Mouse (Mus musculus) layer of hippocampus, adult 9-10 months (tissue): Measurements from ENCODE around the gene Vmn1r21.
"Not testable (repeated sequence)": the region's sequence is repeated elsewhere in the genome, so short reads cannot be mapped to it uniquely, and the experiment has no call there.

ENCODE experiments used
- DNase-seq: peaks from one replicate; pipeline ENCODE4 v3.0.0; 2022; ENCODE audit warnings: low spot score

Vmn1r21 gene

DNA sequence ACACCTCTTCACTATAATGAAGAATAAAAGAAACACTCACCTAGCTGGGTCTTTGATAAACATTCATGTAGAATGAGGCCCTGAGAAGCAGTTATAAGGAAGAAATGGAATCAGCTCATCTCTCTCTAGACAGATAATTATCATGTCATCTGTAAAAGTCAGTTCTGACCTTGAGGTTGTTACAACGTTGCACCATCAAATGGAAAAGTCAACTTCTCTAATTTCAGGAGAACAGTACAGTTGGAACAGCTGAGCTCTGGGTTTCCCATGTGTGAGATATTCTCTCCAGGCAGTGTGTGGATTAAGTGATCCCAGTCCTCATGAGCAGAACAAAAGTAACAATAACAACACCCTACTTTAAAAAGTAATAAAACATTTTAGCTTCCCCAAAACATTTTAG is at the start of gene Vmn1r21:
TSS of gene Vmn1r21 (minus strand) at position 58 of the 400 bp plus-strand sequence.
- no peak for DNase-seq

DNA sequence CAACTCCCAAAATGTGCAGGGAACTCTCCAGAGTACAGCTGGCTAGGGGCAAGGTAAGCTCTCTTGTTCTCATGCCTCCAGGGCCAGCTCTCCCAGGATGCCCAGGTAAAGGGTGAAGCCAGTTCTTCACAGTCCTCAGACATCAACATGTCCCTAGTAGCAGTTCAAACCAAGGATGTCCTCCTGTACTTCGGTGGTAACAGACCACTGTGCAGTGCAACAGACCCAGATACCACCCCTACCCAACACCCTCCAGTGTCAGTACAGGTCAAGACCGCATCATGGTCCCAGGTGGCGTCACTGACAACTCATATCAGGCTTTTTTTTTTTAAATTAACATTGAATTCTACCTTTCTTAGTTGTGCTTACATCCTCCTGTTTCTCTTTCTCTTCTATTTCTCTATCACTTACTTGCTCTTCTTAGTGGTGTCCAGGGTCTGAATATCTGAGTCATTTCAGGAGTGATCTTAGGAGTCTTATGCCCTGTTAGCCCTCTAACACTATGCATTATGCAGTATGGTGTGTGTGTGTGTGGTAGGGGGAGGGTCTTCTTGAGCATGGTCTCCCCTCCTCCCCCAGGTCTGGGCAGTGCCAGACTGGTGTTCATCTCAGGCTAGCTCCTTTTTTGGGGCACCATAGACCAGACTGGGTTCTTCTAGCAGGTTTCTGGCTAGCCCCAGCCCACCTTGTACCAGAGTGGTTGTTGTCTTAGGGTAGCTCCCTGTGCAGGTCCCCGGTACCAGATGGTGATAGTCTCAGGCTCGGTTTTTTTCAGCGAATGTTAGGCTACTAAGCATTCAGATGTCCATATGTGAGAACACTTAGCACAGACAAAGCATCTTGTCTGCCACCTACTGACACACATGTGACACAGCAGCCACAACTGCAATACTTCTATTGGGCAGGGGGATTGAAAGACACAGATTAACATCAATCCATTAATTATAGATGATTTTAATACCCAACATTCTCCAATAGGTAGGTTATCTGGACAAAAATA is 9.2 kb upstream of the Vmn1r21 start:
- peak; percentile 49 for DNase-seq

DNA sequence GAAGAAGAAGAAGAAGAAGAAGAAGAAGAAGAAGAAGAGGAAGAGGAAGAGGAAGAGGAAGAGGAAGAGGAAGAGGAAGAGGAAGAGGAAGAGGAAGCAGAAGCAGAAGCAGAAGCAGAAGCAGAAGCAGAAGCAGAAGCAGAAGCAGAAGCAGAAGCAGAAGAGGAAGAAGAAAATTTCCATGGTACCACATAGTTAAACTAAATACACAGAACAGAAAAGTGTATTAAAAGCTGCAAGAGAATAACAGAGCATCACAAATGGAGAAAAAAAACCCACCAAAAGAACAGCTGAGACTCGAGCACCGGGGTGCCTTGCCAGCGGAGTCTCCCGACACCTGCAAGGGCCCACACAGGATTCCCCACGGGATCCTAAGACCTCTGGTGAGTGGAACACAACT is 1.0 kb upstream of the Vmn1r21 start:
- not testable (repeated sequence) for DNase-seq

DNA sequence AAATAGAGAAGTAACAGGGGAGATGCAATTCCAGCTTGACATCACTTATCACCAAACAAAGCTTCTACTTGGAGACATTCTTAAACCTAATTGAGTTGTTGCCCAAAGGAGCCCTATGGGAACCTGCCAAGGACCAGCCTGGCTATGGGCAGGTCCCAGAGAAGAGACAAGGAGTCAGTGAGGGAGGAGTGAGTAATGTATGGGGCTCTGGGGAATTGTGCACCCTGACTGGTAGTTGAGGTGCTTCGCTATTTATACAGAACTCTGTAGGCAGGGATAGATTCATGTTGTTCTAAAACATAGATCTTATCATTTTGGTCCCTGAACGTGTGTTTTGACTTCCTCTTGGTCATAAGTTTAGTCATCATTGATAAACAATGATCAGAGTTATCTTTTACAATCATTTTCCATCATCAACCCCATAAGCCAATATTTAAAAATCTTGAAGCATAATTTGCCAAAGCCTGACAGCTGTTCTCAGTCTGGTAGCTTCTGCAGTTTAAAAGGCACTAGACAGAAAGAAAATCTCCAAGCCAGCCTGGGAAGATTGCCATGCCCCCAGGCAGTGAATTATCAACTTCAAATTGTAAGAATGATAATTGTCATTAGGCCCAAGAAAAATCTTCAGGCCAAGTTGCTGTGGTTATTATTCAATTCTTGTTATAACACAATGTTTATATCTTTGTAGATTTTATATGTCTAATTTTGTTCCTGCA is 10.3 kb downstream of the Vmn1r21 start:
- DNase-seq = no peak

DNA sequence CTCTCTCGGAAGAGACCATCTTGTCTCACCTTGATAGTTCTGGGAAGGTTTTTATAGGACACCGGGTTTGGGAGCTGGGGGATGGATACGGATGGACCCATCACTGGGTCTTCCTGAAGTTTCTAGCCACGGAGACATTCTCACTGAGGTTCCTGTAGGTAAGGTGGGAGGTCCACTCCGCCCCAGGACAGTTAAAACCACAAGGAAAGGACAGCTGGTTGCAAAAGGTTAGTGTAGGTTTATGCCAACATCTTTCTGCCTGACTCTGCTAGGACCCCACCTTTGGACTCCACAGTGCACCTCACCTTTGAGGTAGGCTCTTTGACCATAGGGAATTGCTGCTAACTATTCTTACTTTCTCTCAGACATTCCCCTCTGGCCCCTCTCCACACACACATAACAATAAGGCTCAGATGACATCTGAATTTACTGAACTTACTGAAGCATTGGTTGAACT is 24.9 kb downstream of the Vmn1r21 start:
- no peak for DNase-seq

DNA sequence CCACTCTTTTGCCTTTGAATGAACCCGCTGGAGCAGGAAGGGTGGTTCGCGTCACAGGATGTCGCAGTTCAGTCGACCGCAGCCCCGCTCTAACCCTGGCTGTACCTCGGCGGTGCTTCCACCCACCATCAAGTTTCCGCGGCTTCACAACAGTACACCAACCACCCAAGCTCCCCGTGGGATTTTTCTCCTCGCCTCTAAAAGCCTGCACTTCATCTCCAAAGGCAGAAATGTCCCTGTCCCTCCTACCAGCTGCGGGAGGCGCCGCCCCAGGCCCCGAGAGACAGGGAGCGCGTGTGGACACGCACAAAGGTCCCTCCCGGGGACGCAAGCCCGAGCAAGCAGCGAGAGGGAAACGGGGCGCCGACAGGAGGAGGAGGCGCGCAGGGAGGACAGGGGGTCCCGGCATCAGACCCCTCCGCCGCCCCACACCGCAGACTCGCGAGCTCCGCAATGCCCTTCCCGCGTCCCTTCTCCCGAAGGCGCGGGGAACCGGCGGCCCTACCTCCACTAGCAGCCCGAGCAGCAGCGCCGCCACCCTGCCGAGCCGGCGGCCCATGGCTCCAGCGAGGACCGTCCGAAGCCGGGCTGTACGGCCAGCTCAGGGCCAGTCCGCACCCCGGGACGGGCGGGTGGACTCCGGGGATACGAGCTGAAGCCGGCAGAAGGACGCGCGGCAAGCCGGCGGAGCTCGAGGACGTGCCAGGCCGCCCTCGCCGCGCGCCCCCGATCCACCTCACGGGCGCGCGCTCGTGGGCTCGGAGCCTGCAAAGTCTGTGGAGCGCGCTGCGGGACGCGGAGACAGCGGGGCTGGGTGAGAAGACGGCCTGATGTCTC is 25.5 kb downstream of the Vmn1r21 start, which contains the start of gene Vopp1:
TSS of gene Vopp1 (minus strand) at position 738 of the 837 bp plus-strand sequence.
- DNase-seq = peak; percentile 27

DNA sequence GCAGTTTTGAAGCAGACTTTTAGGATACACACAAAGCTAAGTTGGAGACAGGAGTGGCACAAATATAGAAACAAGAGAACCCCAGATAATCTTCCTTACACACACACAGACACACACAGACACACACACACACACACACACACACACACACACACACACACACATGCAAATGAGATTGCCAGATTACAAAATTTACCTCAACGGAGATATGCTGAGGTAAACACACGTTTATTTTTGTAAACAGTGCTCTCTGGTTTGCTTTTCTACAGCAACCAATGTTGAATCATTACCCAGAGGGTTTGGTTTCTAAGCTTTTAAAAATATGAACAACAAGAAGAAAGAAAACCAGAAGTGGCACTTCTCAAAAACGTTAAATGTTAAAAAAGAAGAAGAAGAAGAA is 26.7 kb downstream of the Vmn1r21 start:
- no peak for DNase-seq

DNA sequence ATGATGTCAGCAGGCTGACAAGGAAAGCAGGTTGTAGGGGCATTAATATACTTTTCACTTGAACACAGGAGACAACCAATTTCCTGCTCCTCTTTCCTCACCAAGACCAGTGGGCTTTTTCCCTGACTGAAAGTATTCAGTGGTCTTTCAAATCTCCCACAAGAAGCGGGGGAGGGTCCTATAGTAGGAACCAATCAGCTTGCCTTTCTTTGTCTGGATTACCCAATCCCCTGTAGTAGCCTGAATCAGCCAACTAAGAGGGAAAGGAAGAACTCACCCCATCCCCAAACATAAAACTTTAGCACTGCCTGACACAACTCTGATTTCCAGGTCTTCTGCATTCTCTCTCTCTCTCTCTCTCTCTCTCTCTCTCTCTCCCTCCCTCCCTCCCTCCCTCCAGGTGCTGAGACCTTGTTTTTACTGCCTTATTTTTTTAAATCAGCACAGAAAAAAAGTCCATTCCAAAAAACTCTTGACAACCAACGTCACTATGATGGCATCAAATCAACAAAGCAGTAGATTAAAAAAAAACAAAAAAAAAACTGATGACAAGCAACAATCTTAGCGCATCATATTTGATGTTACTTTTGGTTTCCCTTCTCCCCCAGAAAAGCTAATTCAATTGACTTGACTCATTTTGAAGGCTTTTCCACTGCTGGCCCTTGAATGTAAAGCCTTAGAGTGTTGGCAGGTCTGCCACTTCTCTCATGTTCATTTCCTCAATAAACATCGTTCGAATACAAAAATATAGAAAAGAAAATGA is 27.3 kb downstream of the Vmn1r21 start:
- no peak for DNase-seq

DNA sequence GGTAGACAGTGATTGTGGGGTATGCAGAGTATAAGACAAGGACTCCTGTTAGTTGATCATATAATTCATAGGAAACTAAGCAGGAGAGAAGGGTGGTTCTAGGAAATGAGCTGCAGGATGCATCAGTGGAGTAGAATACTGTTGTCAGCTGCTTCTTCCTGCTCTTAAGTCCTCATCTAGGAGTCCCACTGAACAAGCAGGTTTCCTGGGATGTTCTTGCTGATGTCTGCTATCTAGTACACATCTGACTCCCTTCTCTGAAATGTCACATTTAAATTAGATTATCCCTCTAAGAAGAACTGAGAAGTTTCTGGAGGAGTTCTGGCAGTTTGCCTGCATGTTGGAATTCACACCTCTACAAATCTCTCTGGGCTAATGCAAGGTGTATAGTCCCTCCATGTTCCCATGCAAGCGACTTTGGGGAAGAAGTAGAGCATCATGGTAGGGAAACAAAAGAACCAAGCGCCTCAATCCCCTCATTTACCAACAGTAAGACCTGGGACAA is 35.7 kb downstream of the Vmn1r21 start:
- DNase-seq = no peak

DNA sequence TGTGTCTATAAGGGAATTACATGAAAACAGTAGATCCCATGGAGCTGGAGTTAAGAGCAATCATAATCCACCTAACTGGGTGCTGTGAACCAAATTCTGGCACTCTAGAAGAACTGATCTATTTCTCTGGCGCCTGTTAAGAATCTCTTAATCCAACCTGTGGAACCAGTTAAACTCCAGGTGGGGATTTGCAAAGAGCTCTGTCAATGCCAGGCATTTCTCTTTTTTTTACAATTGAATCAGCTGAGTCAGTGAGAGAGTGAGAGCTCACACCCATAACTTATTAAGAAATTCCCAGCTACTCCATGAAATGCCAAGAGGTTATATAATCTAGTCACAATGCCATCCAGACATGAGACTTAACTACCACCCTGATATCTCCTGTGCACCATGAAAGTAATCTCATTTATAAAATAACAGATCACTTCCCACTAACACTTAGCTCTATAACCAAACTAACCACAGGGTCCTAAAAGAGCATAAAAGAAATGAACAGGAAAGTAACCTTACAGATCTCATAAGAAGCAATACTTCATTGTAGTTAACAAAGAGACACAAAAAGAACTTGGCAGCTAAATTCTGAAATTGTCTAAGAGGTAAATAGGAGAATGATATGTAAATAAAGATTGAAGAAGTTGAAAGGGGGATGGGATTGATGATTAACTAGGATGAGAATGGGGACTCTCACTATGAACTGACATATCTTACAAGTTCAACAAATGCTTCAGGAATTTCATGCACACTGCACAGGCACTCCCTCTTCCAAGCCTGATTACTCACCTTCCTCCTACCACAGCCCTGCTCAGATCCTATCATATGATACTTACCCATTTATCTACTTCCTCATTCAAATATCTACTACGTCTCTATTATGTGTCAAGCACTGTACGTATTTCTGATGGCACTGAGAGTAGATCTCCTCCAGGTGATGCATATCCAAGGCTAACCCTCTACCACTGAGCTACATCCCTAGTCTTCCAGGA is 38.1 kb downstream of the Vmn1r21 start:
- no peak for DNase-seq

DNA sequence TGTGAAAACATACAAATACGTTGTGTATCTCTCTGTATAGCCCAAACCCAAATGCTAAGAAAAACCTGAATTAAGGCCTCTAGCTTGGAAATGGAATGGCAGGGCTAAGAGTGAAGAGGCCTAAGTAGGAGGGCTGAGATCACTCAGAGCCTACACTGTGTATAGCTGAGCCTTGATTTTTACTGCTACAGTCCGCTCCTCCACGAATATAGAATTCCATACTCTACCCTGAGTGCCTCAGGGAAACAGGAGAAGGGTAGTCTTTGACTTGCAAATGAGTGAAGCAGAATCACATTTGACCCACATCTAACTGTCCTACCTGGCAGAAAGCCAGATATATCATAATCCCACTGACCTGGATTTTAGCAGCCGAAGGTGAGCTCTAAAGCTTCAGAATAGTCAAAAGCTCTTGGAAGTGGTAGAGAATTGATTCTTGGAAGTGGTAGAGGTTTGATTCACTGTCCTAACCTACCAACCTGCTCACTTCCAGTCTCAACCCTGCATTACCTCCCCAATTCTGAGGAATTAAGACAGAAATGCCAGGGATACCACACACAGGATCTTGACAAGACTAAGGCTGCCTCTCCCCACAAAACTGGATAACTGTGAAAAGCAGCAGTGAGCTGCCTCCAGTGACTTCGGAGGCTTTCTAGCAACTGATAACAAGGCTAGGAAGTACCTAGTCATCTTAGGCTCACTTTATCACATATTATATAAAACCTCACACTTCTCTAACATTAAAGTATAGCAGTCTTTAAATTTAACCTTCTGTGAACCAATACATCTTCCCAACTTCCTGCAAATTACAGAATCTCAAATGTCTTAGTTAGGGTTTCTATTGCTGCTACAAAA is 44.7 kb downstream of the Vmn1r21 start:
- no peak for DNase-seq

DNA sequence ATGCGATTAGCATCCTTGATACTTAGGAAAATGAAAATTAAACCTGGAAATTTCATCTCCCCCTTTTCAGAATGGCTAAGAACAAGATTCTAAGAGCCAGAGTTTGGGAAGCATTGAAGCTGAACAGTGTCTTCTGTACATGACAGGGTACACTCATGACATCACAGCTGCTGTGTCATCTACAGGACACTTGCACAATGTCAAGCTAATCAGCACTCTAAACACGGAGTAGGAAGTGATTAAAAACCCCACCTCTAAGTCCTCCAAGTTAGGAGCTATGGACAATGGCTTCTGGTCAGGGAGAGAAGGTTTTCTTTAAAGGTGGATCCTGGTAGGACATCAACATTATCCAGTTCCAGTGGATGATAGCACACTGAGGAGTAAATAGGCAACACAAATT is 47.0 kb downstream of the Vmn1r21 start:
- no peak for DNase-seq

DNA sequence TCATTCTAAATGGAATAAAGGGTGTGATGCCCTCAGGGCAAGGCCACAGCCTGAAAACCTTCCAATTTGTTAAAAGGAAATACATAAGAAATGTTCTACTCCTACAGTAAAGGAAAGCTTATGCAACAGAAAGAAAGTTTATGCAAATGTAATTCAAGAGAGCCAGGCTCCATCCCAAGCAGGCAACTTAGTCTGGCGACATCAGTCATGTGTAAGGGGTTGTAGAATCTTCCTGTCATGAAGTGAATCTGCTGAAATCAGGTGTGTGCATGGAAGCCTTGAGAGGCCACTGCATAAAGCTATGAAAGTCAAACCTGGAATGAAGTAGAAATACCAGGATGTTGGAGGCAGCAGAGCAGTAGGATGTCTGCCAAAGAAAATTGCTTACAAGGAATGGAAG is 51.2 kb downstream of the Vmn1r21 start:
- no peak for DNase-seq

DNA sequence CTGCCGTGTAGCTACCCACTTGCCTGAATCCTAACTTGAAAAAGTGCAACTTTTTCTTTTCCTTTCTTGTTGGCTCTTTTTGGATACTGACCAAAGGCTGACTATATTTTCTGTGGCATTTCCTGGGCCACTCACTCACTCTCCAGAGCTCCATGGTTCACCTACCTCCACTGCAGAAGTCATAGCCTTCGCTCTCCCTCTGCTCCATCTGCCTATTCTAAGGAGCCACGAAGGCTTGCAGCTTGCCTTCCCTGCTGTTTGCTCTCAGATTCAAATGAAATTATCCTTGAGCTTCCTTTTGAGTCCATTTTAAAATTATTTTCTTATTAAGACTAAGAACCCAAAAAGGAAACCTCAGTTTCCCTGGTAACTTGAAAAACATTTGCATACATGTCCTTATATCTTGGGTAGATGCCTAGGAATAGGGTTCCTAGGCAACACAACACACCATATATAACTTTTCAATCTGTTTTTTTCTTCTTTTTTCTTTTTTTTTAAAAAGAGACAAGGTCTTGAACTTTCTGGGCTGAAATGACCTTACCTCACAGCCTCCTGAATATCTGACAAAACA is 53.2 kb downstream of the Vmn1r21 start:
- no peak for DNase-seq

DNA sequence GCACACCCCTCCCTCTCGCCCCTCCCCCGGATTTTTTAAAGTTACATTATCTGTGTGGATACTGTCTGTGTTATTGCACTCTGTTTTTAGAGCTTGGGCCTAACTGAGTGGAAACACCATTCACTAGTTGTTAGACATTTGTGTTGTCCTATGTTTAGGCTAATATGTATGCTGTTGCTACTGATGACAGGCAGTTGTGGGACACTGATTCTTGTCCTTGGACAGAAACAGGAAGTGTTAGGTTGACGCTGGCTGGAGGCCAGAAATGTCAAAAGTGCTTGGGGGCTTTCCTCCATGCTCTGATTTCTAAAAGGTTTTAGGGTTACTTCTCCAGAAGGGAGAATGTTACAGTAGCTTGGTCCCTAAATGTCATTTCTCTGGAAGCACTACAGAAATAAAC is 54.3 kb downstream of the Vmn1r21 start:
- DNase-seq = no peak
